Mouse (Mus musculus) liver, embryonic 14.5 days (tissue): ENCODE data around the gene Frrs1l. TPM values are rescaled to one million over a fixed set of nuclear protein-coding genes. Genes with fewer than 3 reads are reported as not detected.

Source experiments
- ATAC-seq: fragments of 200-750 bp; cut with Nextera tagmentation; 2 replicates; pipeline ENCODE4 v1.8.0; 2017; ENCODE audit warnings: moderate number of reproducible peaks, mild to moderate bottlenecking, moderate library complexity; ENCODE audit not compliant: insufficient read depth
- DNase-seq, 3 experiments: peaks; one replicate each; pipeline ENCODE4 v3.0.0-alpha.2; 2012 to 2013; ENCODE audit warnings: low read depth in 3 of 3, low spot score in 3 of 3
- H3K27ac ChIP-seq: fragments of 300-500 bp; sonication (generic); 2 replicates; pipeline ENCODE4 v1.5.1; 2014; ENCODE audit warnings: moderate library complexity, mild to moderate bottlenecking, control low read depth, inconsistent platforms
- H3K27me3 ChIP-seq: fragments of 300-500 bp; sonication (generic); 2 replicates; pipeline ENCODE4 v1.6.1; 2014; ENCODE audit warnings: mild to moderate bottlenecking, low read length, moderate library complexity; ENCODE audit not compliant: control insufficient read depth, insufficient read depth
- H3K36me3 ChIP-seq: fragments of 300-500 bp; sonication (generic); replicated peaks from 2 replicates; pipeline ENCODE4 v1.6.1; 2014; ENCODE audit warnings: low read depth; ENCODE audit not compliant: control insufficient read depth, insufficient read depth
- H3K4me1 ChIP-seq, 2 experiments: fragments of 200-500 bp in 1 of 2; fragments of 300-500 bp in 1 of 2; sonication (generic) in 1 of 2; replicated peaks; 2 replicates each; pipeline ENCODE4 v1.6.1; 2012 to 2014; ENCODE audit warnings: antibody characterized with exemption in 1 of 2, inconsistent platforms in 1 of 2, low read length in 1 of 2; ENCODE audit not compliant: control insufficient read depth in 2 of 2, insufficient read depth in 2 of 2
- H3K4me2 ChIP-seq: fragments of 300-500 bp; sonication (generic); 2 replicates; pipeline ENCODE4 v1.6.1; 2014; ENCODE audit warnings: low read depth, mild to moderate bottlenecking, control low read depth, moderate library complexity
- H3K4me3 ChIP-seq, 2 experiments: fragments of 200-500 bp in 1 of 2; fragments of 300-500 bp in 1 of 2; sonication (generic) in 1 of 2; 2 replicates each; pipeline ENCODE4 v1.5.1; 2012 to 2014; ENCODE audit warnings: low read depth in 2 of 2, low read length in 2 of 2, mild to moderate bottlenecking in 2 of 2, control low read depth in 1 of 2, inconsistent platforms in 1 of 2, moderate library complexity in 1 of 2; ENCODE audit not compliant: insufficient read depth in 1 of 2
- H3K9ac ChIP-seq: fragments of 300-500 bp; sonication (generic); replicated peaks from 2 replicates; pipeline ENCODE4 v1.6.1; 2014; ENCODE audit warnings: mild to moderate bottlenecking, control low read depth, moderate library complexity
- H3K9me3 ChIP-seq: fragments of 300-500 bp; sonication (generic); 2 replicates; pipeline ENCODE4 v1.6.1; 2016; ENCODE audit warnings: low read length, mixed read lengths; ENCODE audit not compliant: control insufficient read depth
- CTCF ChIP-seq: IDR thresholded peaks from 2 replicates; pipeline ENCODE4 v1.5.1; 2016; ENCODE audit warnings: antibody characterized with exemption, low read depth, control low read depth
- EP300 ChIP-seq: IDR thresholded peaks from 2 replicates; pipeline ENCODE4 v1.6.1; 2016; ENCODE audit warnings: antibody characterized with exemption, low read depth
- WGBS: fragments of 180-500 bp; shearing (Covaris S2); extraction: QIAGEN DNeasy Blood & Tissue Kit; methylation state at CpG from one replicate; pipeline ENCODE4 v1.1.7; 2014; ENCODE audit not compliant: insufficient replicate concordance; 5-methylcytosine and 5-hydroxymethylcytosine counted together
- polyA plus RNA-seq, 2 experiments: library from polyadenylated mRNA; depleted of rRNA in 1 of 2; stranded (reverse) in 1 of 2; unstranded in 1 of 2; fragments of >200 nt; fragmentation: Nextera tagmentation in 1 of 2; extraction: Ambion mirVana in 1 of 2; gene quantifications; 2 replicates each; pipeline versions ENCODE4 v1.2.1 to v1.2.3; 2012 to 2014

Frrs1l gene
- polyA plus RNA-seq, 2 experiments = under 0.01 TPM; not detected in 1

DNA sequence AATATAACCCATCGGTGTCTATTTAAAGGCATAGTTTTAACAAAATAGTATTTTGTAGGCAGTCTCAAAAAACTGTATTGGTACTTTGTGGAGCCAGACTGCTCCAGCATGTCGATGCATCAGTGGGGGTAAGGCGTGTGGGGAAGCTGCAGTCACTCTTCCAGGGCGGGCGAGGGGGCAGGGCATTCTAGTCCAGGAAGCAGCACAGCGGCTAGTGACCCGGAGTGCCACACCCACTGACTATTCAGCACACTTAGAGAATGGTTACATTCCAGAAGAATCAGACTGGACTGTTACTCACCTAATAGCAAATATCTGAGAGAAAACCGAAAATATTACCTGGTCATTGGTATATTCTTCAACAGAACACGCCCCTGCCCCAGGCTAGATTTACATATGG is 32.7 kb downstream of the Frrs1l start:
- Histone ChIP-seq H3K4me1 (no peaks in the 10 kb centered on the region; a peak in 1 of 4 replicates), H3K27me3 (no peaks in the 10 kb centered on the region), H3K9ac (no peak overlapping the region), H3K27ac (no peak overlapping the region), H3K36me3 (no peaks in the 10 kb centered on the region), H3K4me2 (no peak overlapping the region), H3K4me3 (no peak overlapping the region), H3K9me3 (no peaks in the 10 kb centered on the region)
- DNase-seq (no peak), ATAC-seq (no peak)
- WGBS = 25% methylated on average over 9 of the region's 9 CpGs
- TF ChIP-seq CTCF (no peak), EP300 (no peak)

DNA sequence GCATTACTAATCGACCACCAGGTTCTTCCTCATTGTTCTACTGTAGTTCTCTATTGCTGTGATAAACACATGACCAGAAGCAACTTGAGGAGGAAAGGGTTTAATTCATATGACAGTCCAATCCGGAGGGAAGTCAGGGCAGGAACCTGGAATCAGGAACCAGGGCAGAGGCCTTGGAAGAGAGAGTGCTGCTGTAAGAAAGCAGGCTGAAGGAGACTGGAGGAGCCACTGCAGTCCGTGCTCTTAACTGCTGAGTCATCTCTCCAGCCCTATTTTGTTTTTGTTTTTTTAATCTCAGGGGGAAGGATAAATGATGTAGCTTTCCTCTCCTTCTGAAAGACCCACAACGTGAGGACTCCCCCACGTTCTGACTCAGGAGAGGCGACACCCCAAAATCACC is 37.0 kb downstream of the Frrs1l start:
- H3K9me3 ChIP-seq = no peaks in the 10 kb centered on the region
- H3K4me3 ChIP-seq = no peak overlapping the region
- no peak overlapping the region for H3K4me2 ChIP-seq
- no peak for DNase-seq
- no peak for ATAC-seq
- TF ChIP-seq CTCF (no peak), EP300 (no peak)
- WGBS = 48% methylated on average over 6 of the region's 6 CpGs
- H3K4me1 ChIP-seq = peaks cover 2 to 6% of the 10 kb centered on the region in 2 experiments; a peak in 3 of 4 replicates
- H3K36me3 ChIP-seq = no peaks in the 10 kb centered on the region
- H3K9ac ChIP-seq = no peak overlapping the region
- H3K27me3 ChIP-seq = no peaks in the 10 kb centered on the region
- no peak overlapping the region for H3K27ac ChIP-seq

DNA sequence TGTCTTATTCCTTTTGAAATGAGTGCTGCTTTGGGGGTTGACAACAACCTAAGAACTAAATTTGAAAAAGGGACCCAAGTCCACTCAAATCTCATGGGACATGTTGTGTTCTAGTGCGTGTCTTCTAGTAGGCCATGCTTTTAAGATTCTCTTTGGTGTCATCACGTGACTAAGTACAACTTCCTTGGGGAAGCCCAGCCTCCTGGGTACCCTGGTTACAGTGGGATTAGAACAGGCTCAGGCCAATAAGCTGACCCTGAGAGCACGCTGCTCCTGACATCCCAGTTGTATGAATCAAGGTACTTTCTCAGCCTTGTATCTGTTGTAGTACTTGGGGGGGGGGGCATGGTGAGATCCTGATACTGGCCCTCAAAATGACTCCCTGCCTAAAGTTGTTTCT is 38.5 kb downstream of the Frrs1l start:
- H3K9me3 ChIP-seq = no peaks in the 10 kb centered on the region
- H3K27me3 ChIP-seq = no peaks in the 10 kb centered on the region
- no peak for TF ChIP-seq EP300
- no peak for TF ChIP-seq CTCF
- DNase-seq = no peak
- 67% methylated on average over 3 of the region's 3 CpGs for WGBS
- peaks cover 2 to 6% of the 10 kb centered on the region in 2 experiments for H3K4me1 ChIP-seq
- no peak overlapping the region for H3K27ac ChIP-seq
- no peak overlapping the region for H3K4me3 ChIP-seq
- H3K4me2 ChIP-seq = no peak overlapping the region
- H3K36me3 ChIP-seq = no peaks in the 10 kb centered on the region
- ATAC-seq = no peak
- no peak overlapping the region for H3K9ac ChIP-seq

DNA sequence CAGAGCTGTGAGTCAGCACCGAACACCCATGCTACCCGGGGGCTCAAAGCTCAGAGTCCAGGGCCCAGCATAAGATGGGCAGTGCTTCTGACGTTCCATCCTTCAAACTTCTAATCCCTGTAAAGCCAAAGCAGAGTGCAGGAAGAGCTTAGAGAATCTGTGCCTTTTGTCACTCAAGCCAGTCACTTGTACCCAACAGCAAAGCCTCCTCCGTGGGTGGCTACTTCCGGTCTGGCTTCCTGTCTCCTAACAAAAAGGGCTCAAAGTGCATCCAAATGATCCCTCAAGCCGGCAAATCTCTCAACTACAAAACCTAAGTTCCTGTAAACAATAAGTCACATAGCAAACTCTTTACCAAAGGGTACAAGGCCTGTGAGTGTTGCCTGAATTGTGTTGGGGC is 40.7 kb downstream of the Frrs1l start:
- Histone ChIP-seq H3K36me3 (no peaks in the 10 kb centered on the region), H3K4me3 (no peak overlapping the region), H3K4me1 (peaks cover 11% of the 10 kb centered on the region in 2 experiments), H3K27ac (no peak overlapping the region), H3K9me3 (no peaks in the 10 kb centered on the region), H3K27me3 (no peaks in the 10 kb centered on the region), H3K9ac (no peak overlapping the region), H3K4me2 (no peak overlapping the region)
- TF ChIP-seq CTCF = no peak
- TF ChIP-seq EP300 = no peak
- 33% methylated on average over 6 of the region's 6 CpGs for WGBS
- no peak for DNase-seq
- no peak for ATAC-seq

DNA sequence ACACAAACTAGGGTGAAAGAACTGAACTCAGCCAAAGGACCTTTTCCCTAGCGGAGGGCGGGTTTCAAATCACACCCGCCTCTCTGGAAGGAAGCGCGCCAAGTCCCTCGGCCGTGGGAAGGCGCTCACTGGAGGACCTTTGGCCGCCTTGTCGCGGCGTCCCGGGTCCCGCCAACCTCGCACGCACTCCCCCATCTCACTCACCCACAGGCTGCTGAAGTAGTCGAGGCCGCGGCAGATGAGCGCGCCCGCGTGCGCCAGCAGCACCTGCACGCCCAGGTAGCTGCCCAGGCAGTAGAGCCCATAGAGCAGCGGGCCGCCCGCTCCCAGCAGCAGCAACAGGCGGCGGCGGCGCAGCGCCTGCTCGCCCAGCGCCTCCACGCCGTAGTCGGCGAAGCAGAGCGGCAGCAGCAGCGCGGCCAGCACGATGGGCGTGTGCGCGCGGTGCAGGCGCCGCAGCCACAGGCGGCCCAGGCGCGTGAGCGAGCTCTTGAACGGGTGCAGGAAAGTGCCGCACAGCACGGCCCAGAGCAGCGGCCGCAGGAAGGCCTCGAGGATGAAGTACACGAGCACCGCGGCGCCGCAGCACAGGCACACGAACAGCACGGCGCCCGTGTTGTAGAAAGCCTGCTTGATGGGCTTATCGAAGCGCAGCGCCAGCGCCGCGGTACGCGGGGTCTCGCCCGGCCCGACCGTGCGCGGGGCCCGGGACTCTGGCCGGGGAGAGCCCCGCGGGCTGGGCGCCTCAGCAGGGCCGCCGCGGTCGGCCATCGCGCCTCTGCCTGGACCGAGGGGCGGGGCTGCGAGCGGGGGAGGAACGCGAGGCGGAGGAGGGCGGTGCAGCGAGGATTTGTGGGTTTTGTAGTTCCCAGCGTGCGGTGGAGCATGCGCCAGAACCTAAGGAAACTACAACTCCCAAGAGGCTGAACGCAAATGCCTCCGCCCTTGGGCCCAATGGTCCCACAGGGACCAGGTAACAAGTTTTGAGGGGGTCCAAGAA is 43.2 kb downstream of the Frrs1l start, which contains the start of gene Tmem245:
Tmem245 (minus strand) TSS at position 797 of the 1,000 bp plus-strand sequence.
- Histone ChIP-seq H3K4me3 (peak within 1 kb of the TSS; percentile 73 to 94), H3K4me2 (peak within 1 kb of the TSS; percentile 99), H3K9me3 (no peaks in the 10 kb centered on the region), H3K4me1 (peaks cover 11 to 14% of the 10 kb centered on the region in 2 experiments), H3K36me3 (no peaks in the 10 kb centered on the region), H3K27ac (peak within 1 kb of the TSS; percentile 37; the same call in 1 of the 2 replicates), H3K9ac (peak within 1 kb of the TSS; percentile 81), H3K27me3 (no peaks in the 10 kb centered on the region)
- TF ChIP-seq EP300 = no peak
- TF ChIP-seq CTCF = no peak
- ATAC-seq (peak; percentile 94), DNase-seq (peak; percentile 83 to 84 (median 84))
- under 1% methylated on average over 106 of the region's 107 CpGs for WGBS
